Mouse (Mus musculus) activated CD4-positive, CD25-positive, alpha-beta regulatory T cell, adult 4 months (primary cell): Measurements from ENCODE around the gene Bcl2a1b. TPM values are rescaled to one million over a fixed set of nuclear protein-coding genes. Genes with fewer than 3 reads are reported as not detected.
"Not testable (repeated sequence)": the region's sequence is repeated elsewhere in the genome, so short reads cannot be mapped to it uniquely, and the experiment has no call there.

ENCODE experiments used
- ATAC-seq: one replicate; pipeline ENCODE4 v1.8.0; 2017
- polyA plus RNA-seq, 2 experiments: library from polyadenylated mRNA; unstranded; fragments of 100-300 nt; shearing (Covaris generic); gene quantifications; one replicate each; pipeline ENCODE4 v1.2.1; 2017

Bcl2a1b gene
- 100 to 1,000 TPM; 267 to 340 TPM for polyA plus RNA-seq

DNA sequence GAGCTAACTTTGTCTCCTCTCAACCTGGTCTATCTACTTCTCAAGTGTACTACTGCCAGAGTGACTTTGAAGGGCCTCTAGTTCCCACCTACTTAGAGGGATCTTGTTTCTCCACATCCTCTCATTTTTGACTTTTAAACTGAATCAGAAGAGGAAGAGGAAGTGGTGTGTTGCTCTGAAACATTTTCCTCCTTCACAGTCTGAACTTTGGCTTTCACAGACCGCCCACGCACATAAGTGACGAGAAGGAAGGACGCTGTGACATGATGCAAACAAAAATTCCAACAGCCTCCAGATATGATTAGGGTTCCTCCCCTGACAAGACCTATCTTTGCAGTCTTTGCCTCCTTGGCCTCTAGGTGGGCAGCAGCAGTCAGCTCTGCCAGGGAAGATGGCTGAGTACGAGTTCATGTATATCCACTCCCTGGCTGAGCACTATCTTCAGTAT is at the start of gene Bcl2a1b, which contains the start of gene Gm29094:
Gene Bcl2a1b, plus strand, starts transcription at position 241 of the 448 bp plus-strand sequence.
Gene Gm29094, plus strand, starts transcription at position 411 of the 448 bp plus-strand sequence.
- peak; percentile 84 for ATAC-seq

DNA sequence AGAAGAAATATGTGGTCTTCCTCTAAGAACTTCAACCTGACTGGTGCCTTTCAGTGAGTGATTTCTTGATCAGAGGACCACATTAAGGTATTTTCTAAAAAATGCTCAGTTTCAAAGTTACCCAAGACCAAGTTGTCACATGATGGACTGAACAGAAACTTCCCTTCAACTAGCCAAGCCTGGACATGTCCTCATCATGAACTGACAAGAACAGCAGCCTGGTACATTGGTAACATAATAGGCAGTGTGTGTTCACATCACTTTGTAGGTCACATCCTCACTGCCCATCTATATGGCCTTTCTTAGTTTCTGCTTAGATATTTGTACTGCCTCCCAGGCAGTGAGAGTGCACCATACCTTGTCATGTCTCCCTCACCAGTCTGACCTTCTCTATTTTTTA is 26.5 kb upstream of the Bcl2a1b start:
- ATAC-seq: not testable (repeated sequence)

DNA sequence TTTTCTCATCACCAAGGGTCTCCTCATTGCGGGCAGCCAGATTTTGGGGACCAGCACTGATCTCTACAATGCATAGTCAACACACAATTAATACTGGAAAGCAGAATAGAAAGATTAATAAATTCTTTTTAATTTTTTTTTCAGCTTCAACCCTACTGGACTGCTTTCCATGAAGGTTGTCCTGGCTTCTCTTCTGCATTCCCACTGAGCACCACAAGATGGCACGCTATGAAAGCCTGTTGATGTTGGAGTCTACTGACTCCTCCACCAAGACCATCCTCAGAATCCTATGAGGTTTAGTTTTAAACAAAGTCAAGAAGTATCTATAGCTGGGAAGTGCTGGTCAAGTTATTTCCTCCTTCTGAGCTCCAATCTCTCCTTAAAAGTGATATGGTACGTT is 20.2 kb upstream of the Bcl2a1b start:
- peak; percentile 80 for ATAC-seq

DNA sequence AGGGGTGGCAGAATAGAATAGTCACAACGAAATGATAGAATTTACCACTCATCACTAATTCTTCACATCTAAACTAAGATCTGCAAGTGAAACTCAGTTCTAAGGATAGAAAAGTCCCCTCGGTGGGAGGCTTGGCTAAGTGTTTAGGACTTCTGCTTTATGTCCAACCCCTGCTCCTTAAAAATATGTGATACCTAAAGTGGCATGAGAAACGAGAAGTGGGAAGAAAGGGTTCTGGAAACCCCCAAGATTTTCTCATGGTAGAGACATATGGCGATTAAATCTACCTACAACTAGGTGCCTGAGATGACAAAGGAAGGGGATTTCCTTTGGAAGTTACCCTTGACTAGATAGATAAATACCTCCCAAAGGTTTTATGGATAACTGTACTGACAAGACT is 19.5 kb upstream of the Bcl2a1b start:
- ATAC-seq: peak; percentile 50

DNA sequence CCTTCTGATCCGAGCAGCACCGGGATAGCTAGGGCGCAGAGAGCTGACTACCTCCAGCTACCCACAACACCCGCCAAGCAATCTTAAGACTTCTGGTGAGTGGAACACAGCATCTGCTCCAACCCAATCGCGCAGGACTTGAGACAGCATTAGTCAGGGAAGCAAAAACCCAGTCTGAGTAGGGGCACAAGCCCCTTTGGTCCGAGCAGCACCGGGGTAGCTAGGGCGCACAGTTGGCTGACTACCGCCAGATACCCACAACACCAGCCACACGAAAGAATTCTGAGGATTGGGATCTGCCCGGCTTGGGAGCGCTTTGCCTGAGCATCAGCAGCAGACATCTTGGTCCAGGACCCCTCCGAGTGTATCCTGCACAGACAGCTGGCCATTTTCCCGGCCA is 12.0 kb upstream of the Bcl2a1b start:
- not testable (repeated sequence) for ATAC-seq

DNA sequence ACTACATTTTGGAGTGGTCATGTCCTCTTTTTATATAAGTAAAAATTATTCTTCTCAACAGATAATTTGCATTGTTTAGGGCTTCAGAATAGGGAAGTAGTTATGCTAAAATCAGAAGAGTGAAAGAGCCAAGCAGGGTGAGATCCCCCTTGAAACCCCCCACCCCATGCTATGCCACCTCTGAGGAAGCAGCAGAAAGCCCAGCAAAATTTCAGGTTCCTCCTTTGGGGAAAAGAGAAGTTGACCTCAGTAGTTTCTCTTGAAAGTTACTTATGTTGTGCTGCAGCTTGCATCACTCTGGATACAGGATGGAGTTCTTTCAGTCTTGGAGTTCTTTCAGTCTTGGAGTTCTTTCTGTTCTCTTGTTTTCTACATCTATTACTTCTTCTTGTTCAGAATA is 3.5 kb upstream of the Bcl2a1b start:
- not testable (repeated sequence) for ATAC-seq

DNA sequence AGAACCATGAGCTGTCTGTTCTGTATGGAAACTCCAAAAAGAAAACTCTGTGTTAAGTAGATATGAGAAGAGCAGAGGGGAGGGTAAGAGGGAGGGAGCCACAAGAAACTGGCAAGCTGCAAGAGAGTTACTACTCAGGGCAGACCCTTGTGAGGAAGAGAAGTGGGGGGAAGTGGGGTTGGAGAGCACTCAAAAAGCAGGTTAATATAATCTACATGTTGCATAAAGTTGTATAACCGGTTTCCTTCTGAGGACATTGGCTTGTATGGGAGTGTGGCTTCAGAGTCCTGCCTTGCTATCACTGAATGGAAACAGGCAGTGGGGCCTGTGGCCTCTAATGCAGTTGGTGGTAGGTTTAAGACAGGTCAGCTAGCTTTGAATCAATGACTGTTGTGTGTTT is 1.5 kb upstream of the Bcl2a1b start:
- ATAC-seq: not testable (repeated sequence)

DNA sequence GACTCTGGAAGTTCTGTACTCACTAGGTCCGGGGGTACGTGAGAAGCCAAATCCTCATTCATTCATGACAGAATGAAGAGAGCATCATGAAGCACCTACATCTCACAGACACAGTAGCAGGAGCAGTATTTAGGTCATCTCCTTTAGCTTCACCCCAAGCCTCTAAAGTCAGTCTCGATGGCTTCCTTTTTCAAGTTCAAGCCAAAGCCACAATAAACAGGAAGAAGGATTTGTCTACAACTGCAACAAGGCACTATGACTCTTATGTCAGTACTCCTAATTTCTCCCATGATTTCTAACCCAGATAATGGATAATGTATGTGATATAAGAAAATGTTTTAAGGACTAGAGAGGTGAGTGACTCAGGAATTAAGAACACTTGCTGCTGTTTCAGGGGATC is 660 bp upstream of the Bcl2a1b start:
- not testable (repeated sequence) for ATAC-seq

DNA sequence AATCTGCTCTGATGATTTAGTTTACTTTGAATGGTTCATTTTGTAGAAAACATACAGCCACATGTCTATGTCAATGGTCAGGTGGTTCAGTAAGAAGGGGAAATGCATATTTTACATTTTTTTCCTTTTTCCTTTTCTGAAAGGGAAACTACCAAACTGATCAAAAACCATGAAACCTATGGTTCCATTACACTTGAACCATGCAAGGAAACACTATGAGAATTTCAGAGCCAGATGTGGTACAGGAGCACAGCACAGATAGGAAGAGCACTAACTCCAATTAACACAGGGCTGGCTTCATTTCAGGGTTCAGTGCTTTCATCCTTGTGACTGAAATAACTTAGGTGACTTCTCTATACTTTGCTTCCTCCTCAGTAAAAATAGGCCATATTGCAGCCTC is 3.2 kb downstream of the Bcl2a1b start:
- peak; percentile 11 for ATAC-seq

DNA sequence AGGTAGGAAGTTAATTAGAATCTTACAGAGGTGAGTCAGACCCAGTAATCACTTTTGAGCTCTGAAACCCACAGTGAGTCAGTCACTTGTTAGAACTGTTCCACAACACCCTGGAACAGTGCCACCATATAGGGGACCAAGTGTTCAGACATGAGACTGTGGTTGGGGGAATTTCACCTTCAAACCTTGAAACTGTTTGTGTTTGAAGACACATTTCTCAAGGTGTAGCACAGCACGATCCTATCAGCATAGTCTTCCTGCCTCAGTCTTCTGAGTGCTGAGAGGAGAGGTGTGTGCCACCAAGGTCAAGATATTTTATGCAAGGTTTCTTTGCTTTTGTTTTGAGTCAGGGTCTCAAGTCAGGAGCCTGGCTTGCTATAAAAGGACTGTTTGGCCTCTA is 9.9 kb downstream of the Bcl2a1b start:
- ATAC-seq: peak; percentile 44

DNA sequence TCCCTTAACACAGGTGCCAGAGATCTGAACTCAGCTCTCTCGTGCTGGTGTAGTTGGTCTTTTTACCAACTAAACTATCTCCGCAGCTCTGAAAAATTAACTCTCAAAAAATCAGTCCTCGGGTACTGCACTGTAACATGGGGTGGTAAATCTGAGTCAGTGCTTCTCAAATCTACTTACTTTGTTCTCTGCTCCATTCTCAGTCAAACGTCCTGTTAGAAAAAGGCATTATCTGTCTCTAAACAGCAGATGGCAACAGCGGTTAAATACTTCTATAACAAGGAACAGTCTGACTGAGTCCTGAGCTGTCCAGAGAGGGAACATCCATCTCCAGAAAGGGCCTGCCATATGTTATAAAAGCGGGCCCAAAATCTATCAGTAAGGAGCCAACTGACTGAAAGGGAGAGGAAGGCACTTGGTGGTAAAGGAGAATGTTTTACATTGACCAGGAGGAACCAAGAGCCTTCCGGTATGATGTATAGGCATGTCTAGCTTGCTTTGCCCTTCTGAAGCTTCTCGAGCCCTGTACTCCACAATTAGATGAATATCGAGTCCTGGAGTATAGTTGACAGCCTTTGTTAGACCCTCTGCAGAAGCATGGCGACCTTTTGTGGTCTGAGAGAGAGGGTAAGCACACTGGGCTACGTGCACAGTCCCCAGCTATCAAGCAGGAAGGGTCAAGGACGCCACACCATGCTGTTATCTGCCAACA is 11.5 kb downstream of the Bcl2a1b start, which contains the start of gene Mthfs:
Gene Mthfs, plus strand, starts transcription at position 324 of the 712 bp plus-strand sequence.
- ATAC-seq: peak; percentile 40

DNA sequence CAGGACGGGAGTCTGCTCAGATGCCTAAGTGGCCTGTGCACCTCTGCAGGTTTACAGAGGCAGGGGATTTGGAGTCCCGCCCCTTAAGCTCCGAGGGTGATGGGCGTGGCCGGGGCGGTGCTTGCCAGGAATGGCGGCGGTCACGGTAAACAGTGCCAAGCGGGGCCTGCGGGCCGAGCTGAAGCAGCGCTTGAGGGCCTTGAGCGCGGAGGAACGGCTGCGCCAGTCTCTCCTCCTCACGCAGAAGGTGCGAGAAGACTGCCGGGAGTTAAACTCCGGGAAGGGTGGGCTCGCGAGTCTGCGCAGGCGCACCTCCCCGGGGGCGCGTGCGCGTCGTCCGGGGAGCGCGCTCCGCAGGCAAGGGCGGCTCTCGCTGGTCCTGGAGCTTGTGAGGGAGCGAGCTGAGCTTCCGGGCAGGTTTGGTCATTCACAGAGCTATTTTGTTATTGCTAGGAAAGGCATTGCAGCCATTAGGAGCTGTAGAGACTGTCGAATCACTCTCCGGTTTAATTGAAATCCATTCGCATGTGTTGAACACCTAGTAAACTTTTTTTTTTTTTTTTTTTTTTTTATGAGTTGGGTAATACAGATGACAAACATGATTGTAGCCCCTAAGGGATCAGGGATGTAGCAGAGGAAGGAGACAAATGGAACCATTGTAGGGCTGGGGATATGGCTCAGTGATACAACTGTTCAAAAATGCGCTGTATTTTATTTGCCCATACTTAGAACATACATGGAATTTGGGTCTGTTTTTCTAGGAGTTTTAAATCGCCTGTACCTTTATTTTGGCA is 12.3 kb downstream of the Bcl2a1b start:
- peak; percentile 74 for ATAC-seq

DNA sequence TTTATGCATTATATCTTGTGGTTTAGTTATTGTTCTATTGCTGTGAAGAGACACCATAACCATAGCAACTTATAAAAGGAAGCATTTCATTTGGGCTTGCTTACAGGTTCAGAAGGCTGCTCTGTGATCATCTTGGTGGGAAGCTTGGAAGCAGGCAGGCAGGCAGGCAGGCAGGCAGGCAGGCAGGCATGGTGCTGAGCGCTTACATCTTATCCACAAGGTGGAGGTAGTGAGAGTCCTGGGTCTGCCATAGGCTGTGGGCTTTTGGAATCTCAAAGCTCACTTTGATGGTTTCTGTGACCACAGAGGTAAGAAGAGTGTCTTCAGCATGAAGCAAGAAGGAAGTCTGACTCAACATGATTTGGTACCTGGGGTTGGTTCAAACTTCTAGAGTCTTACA is 13.4 kb downstream of the Bcl2a1b start:
- ATAC-seq: peak; percentile 57

DNA sequence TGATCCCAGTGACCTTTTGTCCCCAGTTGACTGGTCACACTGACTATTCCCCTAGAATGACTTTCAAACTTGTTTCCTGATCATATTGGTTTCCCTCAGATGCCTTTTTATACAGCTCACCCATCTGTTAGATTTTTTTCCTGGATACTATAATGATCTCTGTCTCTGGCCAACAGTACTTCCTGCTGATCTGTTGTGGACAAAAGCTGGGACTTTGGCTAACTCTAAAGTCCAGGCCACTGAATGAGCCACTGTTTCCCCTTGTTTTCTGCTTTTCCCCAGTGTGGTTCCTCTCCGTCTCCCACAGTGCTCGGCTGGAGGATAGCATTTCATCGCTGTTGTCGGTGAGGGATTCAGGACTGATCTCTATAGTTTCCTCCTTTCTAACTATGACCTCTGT is 19.2 kb downstream of the Bcl2a1b start:
- not testable (repeated sequence) for ATAC-seq

DNA sequence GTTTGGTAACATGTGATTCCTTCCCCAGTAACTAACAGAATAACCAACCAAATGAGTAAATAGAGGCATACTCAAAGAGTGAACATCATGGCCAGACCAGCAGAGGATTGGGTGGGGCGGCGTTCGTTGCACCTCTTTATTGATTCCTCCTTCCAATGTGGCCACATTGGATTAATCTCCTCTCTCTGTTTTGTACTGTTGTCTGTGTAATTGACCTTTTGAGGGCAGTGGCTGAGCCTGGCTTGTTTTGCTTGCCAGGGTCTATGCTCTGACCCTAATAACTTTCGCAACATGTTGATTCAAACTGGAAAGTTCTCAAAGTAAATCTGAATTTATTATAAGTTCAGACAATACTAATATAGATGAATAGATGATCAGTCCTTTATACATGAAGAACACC is 20.7 kb downstream of the Bcl2a1b start:
- ATAC-seq: not testable (repeated sequence)

DNA sequence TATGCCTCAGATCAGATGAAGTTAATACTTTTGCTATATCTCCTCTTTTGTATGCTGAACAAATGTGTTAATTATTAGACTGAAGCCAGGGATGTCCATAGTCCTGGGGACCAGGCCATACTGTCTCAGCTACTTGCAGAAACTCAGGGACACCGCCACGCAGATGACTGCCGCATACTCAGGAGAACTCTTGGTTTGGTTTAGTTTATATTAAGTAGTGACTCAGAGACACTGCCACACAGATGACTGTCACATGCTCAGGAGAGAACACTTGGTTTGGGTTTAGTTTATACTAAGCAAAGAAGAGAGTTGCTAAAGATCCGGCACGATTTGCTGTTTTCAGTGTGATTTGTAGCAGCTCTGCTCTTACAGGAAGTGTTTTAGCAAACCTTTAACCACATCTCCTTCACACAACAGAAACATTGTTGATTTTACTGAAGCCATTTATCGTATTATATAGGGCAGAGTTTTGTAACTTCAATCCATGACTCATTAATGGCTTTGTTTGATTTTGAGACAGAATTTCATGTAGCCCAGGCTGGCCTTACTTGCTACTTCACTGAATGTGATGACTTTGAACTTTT is 21.8 kb downstream of the Bcl2a1b start:
- ATAC-seq: peak; percentile 72

DNA sequence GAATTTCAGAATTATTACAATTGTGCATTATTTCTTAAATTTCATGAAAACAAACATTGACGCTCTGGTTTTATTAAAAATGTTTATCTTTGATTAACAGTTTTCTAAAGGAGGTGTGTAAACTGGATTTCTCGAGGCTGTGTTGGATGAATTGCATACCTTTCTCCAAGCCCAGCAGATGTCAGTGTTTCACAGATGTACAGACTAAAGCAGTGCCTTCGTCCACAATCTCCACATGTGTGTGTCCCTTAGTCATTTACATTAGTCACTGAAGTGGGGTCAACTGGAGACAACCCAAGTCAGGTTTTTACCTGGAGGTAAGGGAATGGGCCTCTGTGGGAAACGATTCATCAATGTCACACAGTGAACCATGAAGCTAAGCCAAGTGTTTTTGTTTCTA is 27.1 kb downstream of the Bcl2a1b start:
- ATAC-seq: no peak

DNA sequence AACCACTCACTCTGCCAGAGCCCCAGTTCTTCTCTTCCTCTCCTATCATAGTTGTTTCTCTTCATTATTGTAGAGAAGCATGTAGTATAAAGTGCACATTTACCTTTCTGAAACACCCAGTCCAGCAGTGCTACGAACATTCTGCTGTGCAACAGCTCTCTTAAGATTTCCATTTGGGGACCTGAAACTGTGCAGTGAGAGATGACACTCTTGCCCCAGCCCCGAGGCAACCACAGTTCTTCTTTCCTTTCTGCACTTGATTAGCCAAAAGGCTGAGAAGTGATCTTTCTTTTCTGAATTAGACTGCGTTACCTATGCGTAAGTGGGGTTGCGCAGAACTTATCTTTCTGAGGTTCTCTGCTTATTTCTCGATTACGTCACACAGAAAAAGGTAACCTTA is 29.1 kb downstream of the Bcl2a1b start:
- no peak for ATAC-seq

DNA sequence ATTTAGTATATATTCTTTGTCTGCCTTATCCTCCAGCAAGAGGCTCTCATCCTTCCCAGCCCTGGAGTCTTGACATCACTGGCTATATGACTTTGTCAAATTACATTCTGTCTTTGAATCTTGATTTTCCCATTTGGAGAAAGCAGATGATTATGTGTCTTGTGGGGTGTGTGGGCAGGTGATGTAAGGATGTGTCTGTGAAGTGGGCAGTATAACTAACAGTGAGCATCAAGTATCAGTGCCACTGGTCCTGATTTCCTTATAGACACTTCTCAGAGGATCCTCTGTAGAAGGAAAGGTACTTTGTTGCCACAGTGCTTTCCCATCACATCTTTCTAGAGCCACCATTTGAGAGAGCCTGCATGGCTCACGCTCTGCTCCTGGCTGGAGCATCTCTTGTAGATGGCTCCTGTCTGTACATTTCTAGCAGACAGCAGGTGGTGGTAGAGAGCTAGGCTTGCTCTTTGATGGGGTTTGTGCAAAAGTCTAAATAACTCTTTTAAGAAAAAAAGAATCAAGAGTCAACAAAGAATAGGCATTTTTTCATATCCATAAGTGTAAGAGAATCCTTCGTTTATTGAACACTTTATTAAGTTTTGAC is 32.0 kb downstream of the Bcl2a1b start:
- not testable (repeated sequence) for ATAC-seq

DNA sequence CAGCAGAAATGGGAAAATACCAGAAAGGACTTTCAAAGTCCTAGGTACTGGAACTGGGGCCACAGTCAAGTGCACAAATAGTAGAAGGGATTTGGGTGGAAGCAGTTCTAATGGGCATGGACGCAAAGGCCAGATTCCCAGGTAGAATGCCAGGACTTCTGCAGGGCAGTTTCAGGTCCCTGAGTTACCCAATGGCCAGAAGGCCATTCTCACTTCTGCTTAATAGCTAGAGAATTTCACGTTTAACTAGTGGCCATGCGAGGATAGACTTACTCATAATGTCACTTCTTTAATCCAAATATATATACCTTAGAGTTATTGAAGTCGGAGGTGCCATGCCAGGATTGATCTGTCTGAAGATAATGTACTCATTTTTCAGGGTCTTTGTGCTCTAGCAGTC is 38.1 kb downstream of the Bcl2a1b start:
- ATAC-seq: not testable (repeated sequence)

DNA sequence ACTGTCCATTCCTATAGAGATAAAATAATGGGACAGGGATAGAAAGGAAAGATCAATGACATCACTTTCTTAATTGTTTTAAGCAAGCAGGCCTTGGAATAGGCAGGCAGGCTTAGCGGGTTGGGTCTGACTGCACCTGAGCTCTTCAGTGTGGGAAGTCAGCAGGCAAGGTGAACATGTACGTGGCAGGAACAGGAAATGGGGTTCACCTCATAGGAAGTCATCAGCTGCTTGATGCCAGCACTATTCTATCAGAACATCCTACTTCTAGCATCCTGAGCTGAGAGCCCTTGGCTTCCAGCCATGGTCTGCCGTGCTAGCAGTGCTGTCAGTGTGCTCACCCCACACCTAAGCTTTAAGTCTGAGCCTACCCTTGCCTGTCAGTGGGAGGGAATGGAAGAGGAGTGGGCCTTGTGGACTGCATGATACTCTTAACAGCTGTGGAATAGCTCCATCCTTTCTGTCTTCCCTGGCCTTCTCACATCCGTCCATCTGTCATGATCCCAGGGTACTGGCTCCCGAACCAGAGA is 40.0 kb downstream of the Bcl2a1b start:
- peak; percentile 78 for ATAC-seq

DNA sequence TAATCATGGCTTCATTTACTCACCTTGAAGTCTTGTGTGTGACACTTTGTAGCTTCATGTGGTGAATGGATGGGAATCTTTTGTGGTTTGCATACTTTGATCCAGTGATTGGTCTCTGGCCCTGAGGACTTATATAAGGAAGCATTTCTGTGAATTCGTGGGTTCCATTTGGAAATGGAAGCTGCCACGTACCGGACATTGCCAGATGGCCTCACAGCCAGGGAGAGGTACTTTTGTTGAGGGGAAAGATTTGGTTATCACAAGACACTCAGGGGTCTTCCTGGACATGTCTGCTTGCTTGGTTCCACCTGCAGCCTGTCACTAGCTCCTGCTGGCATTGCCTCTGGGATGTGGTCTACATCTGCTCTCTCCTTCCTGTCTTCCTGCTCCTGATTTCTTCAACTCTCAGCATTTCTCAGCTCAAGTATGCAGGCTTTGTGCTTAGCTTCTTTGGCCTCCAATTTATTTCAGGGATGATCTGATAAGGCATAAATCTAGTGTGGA is 41.6 kb downstream of the Bcl2a1b start:
- not testable (repeated sequence) for ATAC-seq
